Mouse (Mus musculus) heart, postnatal 0 days (tissue): Measurements from ENCODE around the gene Nfkb1.

Experiments
- CTCF ChIP-seq: IDR thresholded peaks from 2 replicates; pipeline ENCODE4 v1.5.1; 2016; ENCODE audit warnings: antibody characterized with exemption, control low read depth, low read depth
- EP300 ChIP-seq: IDR thresholded peaks from 2 replicates; pipeline ENCODE4 v1.6.1; 2016; ENCODE audit warnings: antibody characterized with exemption, low read depth

GRCm38 (mm10) chr3:135696262-135696661 lies 4.9 kb upstream of the Nfkb1 start:
- TF ChIP-seq CTCF (no peak), EP300 (no peak)
